Mouse (Mus musculus) neutrophil, adult 5-6 weeks (primary cell): ENCODE measurements around the gene Napsa. TPM values are rescaled to one million over a fixed set of nuclear protein-coding genes. Genes with fewer than 3 reads are reported as not detected.

Experiments used
- ATAC-seq: fragments of 151-379, 151-347 bp; 2 replicates; pipeline ENCODE4 v1.8.0; 2017; ENCODE audit warnings: mild to moderate bottlenecking, moderate TSS enrichment; ENCODE audit not compliant: insufficient number of reproducible peaks, poor library complexity, low FRiP score, severe bottlenecking; ENCODE audit errors: extremely low read depth
- total RNA-seq: library from RNA; stranded (forward); fragments of 200-1000 nt; gene quantifications from 2 replicates; pipeline ENCODE4 v1.2.3, GENCODE M21; 2017

Napsa gene
- total RNA-seq, 1 experiment from 2014 or later: 117 TPM

- ATAC-seq: no peak
These were observed 34.2 kb downstream of the Napsa start for GRCm38 (mm10) chr7:44606171-44606901.

DNA sequence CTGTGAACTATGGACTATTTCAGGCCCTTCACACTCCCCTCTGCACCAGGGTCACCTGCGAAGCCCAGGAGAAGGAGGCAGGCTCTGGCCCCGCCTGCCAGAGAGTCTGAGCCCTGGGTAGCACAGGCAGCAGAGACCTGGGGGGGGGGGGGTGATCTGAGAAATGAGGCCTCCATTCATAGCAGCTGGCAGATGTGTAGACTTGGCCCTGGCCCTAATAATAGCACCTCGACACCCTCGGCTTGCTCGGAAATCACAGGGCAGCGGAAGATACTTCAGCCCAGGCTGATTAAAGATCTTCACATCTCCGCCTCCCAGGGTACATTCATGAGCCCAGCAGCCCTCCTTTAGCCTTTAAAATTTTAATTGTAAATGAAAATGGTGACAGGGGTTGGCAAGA is 40.0 kb downstream of the Napsa start:
- ATAC-seq: no peak

GRCm38 (mm10) chr7:44614041-44614688 is 42.0 kb downstream of the Napsa start:
- ATAC-seq: no peak

DNA sequence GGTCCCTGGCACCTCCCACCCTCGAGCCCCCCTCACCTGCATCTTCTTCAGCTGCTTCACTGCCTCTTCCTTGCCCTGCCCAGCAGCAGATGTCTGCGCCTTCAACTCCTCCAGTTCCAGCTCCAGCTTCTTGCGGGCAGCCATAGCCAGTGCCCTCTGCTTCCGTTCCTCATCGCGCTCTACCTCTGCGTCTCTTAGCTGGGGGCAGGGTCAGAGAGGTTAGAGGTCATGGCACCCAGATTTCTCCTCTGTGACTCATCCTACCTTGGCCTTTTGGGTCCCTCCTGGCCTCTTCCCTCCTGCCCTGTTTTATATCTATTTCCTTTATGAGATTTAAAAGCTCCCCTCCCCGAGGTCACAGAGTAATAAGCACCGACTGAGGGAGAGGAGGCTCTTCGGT is 43.1 kb downstream of the Napsa start:
- ATAC-seq: no peak

DNA sequence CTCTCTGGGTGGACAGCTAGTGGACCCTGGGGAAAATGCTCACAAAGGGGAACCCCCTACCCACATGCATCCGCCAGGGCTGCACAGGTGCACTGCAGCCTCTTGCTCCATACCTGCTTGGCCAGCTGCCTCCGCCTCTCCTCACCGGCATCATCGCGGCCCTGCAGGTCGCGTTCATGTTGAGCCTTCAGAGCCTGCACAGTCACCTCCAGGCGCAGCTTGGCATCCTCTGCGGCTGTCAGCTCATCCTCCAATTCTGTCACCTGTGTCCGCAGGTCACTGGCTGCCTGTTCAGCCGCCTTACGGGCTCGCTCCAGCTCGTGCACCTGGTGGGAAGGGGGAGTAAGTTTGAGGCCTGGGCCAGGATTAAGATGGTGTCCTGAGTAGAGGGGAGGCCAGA is 43.8 kb downstream of the Napsa start:
- no peak for ATAC-seq

DNA sequence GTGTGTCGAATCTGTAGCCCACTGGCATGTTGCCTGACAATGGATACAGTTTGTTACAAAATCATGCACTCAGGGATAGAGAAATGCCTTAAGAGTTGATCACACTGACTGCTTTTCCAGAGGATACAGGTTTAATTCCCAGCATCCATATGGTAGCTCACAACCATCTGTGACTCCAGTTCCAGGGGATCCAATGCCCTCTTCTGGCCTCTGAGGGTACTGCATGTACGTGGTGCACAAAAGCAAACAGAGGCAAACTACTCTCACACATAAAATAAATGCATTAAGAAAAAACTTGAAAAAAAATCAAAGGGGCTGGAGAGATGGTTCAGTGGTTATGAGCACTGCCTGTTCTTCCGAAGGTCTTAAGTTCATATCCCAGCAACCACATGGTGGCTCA is 44.9 kb downstream of the Napsa start:
- ATAC-seq: no peak

- ATAC-seq: no peak
These were observed 51.7 kb downstream of the Napsa start for GRCm38 (mm10) chr7:44623714-44624542.

- no peak for ATAC-seq
These were observed 52.3 kb downstream of the Napsa start for GRCm38 (mm10) chr7:44624543-44624826.

DNA sequence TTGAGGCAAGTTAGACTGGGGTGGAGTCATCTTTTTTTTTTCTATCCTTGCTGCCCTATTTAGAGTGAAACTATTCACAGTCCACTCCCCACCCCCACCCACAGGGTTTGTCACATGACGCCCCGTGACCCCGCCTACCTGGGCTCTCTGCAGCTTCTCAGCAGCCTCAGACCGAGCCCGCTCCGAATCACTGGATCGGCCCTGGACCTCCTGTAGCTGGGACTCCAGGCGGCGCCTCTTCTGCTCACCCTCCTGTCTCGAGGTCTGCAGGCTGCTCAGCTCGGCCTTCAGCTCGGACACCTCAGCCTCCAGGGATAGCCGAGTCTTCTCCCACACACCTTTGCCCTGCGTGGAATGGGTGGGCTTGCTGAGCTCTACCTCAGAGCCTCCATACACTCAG is 52.6 kb downstream of the Napsa start:
- ATAC-seq: no peak

DNA sequence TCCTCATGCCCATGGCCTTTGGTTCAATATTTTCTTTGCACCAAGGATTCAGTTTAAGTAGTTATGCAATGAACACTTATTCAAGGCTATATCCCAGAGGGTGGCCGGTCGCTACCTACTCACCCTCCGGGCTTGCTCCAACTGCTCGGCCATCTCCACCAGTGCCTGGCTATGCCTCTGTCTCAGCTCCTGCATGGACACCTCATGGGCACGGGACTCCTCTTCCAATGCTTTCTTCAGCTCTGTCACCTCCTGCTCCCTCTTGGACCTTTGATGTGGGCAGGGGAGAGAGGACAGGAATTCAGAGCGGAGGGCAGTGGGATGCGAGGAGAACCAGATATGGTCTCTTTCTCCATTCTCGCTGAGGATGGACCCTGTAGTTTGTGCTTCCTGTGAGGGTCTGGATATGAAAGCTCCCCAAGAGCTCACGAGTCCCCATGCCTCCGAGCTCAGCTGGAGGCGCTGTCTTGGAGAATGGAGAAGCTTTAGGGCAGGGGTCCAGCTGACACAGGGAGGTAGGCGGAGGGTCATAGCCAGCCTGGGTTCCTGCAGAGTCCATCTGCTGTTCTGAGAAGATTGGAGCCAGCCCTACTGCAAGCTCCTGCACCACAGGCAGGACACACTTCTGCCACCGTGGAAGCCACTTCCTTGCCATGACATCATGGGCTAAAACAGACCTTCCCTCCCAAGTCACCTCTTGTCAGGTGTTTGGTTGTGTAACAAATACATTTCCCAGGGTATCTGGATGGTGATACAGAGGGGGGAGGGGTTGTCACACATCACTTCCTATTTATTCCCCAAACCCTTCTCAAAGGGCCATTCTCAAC is 53.3 kb downstream of the Napsa start:
- no peak for ATAC-seq

- no peak for ATAC-seq
These were observed 53.8 kb downstream of the Napsa start for GRCm38 (mm10) chr7:44626068-44626385.

GRCm38 (mm10) chr7:44626966-44627365 is 54.8 kb downstream of the Napsa start:
- ATAC-seq: no peak

- no peak for ATAC-seq
These were observed 56.3 kb downstream of the Napsa start for GRCm38 (mm10) chr7:44628402-44629034.

GRCm38 (mm10) chr7:44630437-44630836 is 58.3 kb downstream of the Napsa start:
- ATAC-seq: no peak

- no peak for ATAC-seq
These were observed 60.5 kb downstream of the Napsa start for GRCm38 (mm10) chr7:44632676-44633075.

- ATAC-seq: no peak
These were observed 61.2 kb downstream of the Napsa start for GRCm38 (mm10) chr7:44633407-44633806.
